Mouse (Mus musculus) kidney, postnatal 10 days (tissue): ENCODE measurements around the gene Hmgcs2.

ENCODE experiments used
- DNase-seq: peaks from one replicate; pipeline ENCODE4 v3.0.0; 2021; ENCODE audit warnings: mixed read lengths

Gene Hmgcs2

GRCm38 (mm10) chr3:98280933-98281678 is 871 bp downstream of the Hmgcs2 start:
- DNase-seq = peak; percentile 79

- DNase-seq = no peak
These were observed 2.2 kb downstream of the Hmgcs2 start for GRCm38 (mm10) chr3:98282422-98282821.

GRCm38 (mm10) chr3:98283205-98283604 is 3.0 kb downstream of the Hmgcs2 start:
- no peak for DNase-seq

GRCm38 (mm10) chr3:98291044-98291443 is 10.8 kb downstream of the Hmgcs2 start:
- DNase-seq = no peak

GRCm38 (mm10) chr3:98295965-98296364 is 15.7 kb downstream of the Hmgcs2 start:
- DNase-seq = no peak

GRCm38 (mm10) chr3:98299391-98300100 is 19.3 kb downstream of the Hmgcs2 start:
- DNase-seq = no peak

GRCm38 (mm10) chr3:98300266-98300665 is 20.0 kb downstream of the Hmgcs2 start:
- no peak for DNase-seq

GRCm38 (mm10) chr3:98301761-98302160 is 21.5 kb downstream of the Hmgcs2 start:
- no peak for DNase-seq

GRCm38 (mm10) chr3:98308606-98309005 is 28.4 kb downstream of the Hmgcs2 start:
- no peak for DNase-seq

- no peak for DNase-seq
These were observed 30.2 kb downstream of the Hmgcs2 start for GRCm38 (mm10) chr3:98310456-98310855.

- peak; percentile 78 for DNase-seq
These were observed 32.6 kb downstream of the Hmgcs2 start for GRCm38 (mm10) chr3:98312867-98313266.

GRCm38 (mm10) chr3:98313294-98314155 is 33.3 kb downstream of the Hmgcs2 start:
- DNase-seq = no peak

GRCm38 (mm10) chr3:98315181-98315580 is 34.9 kb downstream of the Hmgcs2 start:
- DNase-seq = no peak

GRCm38 (mm10) chr3:98317143-98317542 is 36.9 kb downstream of the Hmgcs2 start:
- no peak for DNase-seq

- no peak for DNase-seq
These were observed 39.0 kb downstream of the Hmgcs2 start for GRCm38 (mm10) chr3:98319190-98319589.

- no peak for DNase-seq
These were observed 42.0 kb downstream of the Hmgcs2 start for GRCm38 (mm10) chr3:98322209-98322608.

GRCm38 (mm10) chr3:98324235-98324634 is 44.0 kb downstream of the Hmgcs2 start:
- DNase-seq = no peak

GRCm38 (mm10) chr3:98334010-98334409 is 53.8 kb downstream of the Hmgcs2 start:
- no peak for DNase-seq

GRCm38 (mm10) chr3:98335331-98335730 is 55.1 kb downstream of the Hmgcs2 start:
- DNase-seq = no peak

- DNase-seq = no peak
These were observed 55.7 kb downstream of the Hmgcs2 start for GRCm38 (mm10) chr3:98335886-98336285.

- no peak for DNase-seq
These were observed 56.7 kb downstream of the Hmgcs2 start for GRCm38 (mm10) chr3:98336661-98337654.

GRCm38 (mm10) chr3:98338584-98339041 is 58.4 kb downstream of the Hmgcs2 start:
- peak; percentile 81 for DNase-seq
